Mouse (Mus musculus) heart, postnatal 0 days (tissue): ENCODE data around the gene Capza2. TPM values are rescaled to one million over a fixed set of nuclear protein-coding genes. Genes with fewer than 3 reads are reported as not detected.

Experiments
- ATAC-seq: fragments of 200-750 bp; cut with Nextera tagmentation; 2 replicates; pipeline ENCODE4 v1.8.0; 2017; ENCODE audit warnings: low read depth, moderate number of reproducible peaks, moderate library complexity; ENCODE audit not compliant: insufficient read depth
- DNase-seq: peaks from one replicate; pipeline ENCODE4 v3.0.0-alpha.2; 2016; ENCODE audit warnings: low spot score
- H3K27ac ChIP-seq: fragments of 300-500 bp; sonication (generic); 2 replicates; pipeline ENCODE4 v1.5.1; 2014; ENCODE audit warnings: low read depth, mild to moderate bottlenecking
- H3K27me3 ChIP-seq: fragments of 300-500 bp; sonication (generic); 2 replicates; pipeline ENCODE4 v1.6.1; 2014; ENCODE audit warnings: low read length, mixed read lengths; ENCODE audit not compliant: control insufficient read depth, insufficient read depth
- H3K36me3 ChIP-seq: fragments of 300-500 bp; sonication (generic); replicated peaks from 2 replicates; pipeline ENCODE4 v1.6.1; 2014; ENCODE audit warnings: low read length, mixed read lengths; ENCODE audit not compliant: control insufficient read depth, insufficient read depth
- H3K4me1 ChIP-seq: fragments of 300-500 bp; sonication (generic); 2 replicates; pipeline ENCODE4 v1.6.1; 2014; ENCODE audit warnings: antibody characterized with exemption; ENCODE audit not compliant: control insufficient read depth, insufficient read depth
- H3K4me2 ChIP-seq: fragments of 300-500 bp; sonication (generic); 2 replicates; pipeline ENCODE4 v1.6.1; 2014; ENCODE audit warnings: low read depth, mild to moderate bottlenecking, low read length, moderate library complexity
- H3K4me3 ChIP-seq: fragments of 300-500 bp; sonication (generic); 2 replicates; pipeline ENCODE4 v1.5.1; 2014; ENCODE audit warnings: low read depth, low read length
- H3K9ac ChIP-seq: fragments of 300-500 bp; sonication (generic); replicated peaks from 2 replicates; pipeline ENCODE4 v1.6.1; 2014; ENCODE audit warnings: low read depth, low read length, mixed read lengths
- H3K9me3 ChIP-seq: fragments of 300-500 bp; sonication (generic); replicated peaks from 2 replicates; pipeline ENCODE4 v1.6.1; 2016; ENCODE audit warnings: low read length; ENCODE audit not compliant: control insufficient read depth
- CTCF ChIP-seq: IDR thresholded peaks from 2 replicates; pipeline ENCODE4 v1.5.1; 2016; ENCODE audit warnings: antibody characterized with exemption, control low read depth, low read depth
- EP300 ChIP-seq: IDR thresholded peaks from 2 replicates; pipeline ENCODE4 v1.6.1; 2016; ENCODE audit warnings: antibody characterized with exemption, low read depth
- WGBS: fragments of 180-500 bp; shearing (Covaris S2); extraction: QIAGEN DNeasy Blood & Tissue Kit; methylation state at CpG from one replicate; pipeline ENCODE4 v1.1.7; 2014; 5-methylcytosine and 5-hydroxymethylcytosine counted together
- polyA plus RNA-seq: library from polyadenylated mRNA; unstranded; fragments of >200 nt; fragmentation: Nextera tagmentation; extraction: Ambion mirVana; gene quantifications from 2 replicates; pipeline ENCODE4 v1.2.1, GENCODE M21; 2015
- total RNA-seq: library from RNA; depleted of rRNA; stranded (reverse); fragments of >200 nt; gene quantifications from 2 replicates; pipeline ENCODE4 v1.2.3, GENCODE M21; 2014; ENCODE audit warnings: low replicate concordance

Gene Capza2
- total and polyA plus RNA-seq, 2 experiments from 2014 or later, result 141 to 222 TPM

- no peaks in the 10 kb centered on the region for H3K4me1 ChIP-seq
- H3K36me3 ChIP-seq, result no peaks in the 10 kb centered on the region
- no peaks in the 10 kb centered on the region for H3K27me3 ChIP-seq
- H3K9ac ChIP-seq, result no peak overlapping the region
- no peak overlapping the region for H3K4me3 ChIP-seq
- no peak for ATAC-seq
- H3K27ac ChIP-seq, result no peak overlapping the region
- no peaks in the 10 kb centered on the region; the same call in 1 of the 2 replicates for H3K9me3 ChIP-seq
- DNase-seq, result no peak
- H3K4me2 ChIP-seq, result no peak overlapping the region
- WGBS, result 78% methylated on average over 5 of the region's 5 CpGs
- TF ChIP-seq EP300 (no peak), CTCF (no peak)
Measured at GRCm38 (mm10) chr6:17599373-17599772, 36.7 kb upstream of the Capza2 start.

GRCm38 (mm10) chr6:17601526-17601925 is 34.5 kb upstream of the Capza2 start:
- H3K9ac ChIP-seq, result no peak overlapping the region
- TF ChIP-seq EP300 (no peak), CTCF (no peak)
- no peaks in the 10 kb centered on the region for H3K36me3 ChIP-seq
- ATAC-seq (no peak), DNase-seq (no peak)
- no peak overlapping the region for H3K4me3 ChIP-seq
- 29% methylated on average over 2 of the region's 2 CpGs for WGBS
- no peak overlapping the region for H3K27ac ChIP-seq
- no peaks in the 10 kb centered on the region for H3K4me1 ChIP-seq
- no peaks in the 10 kb centered on the region for H3K9me3 ChIP-seq
- H3K4me2 ChIP-seq, result no peak overlapping the region
- H3K27me3 ChIP-seq, result no peaks in the 10 kb centered on the region

- Histone ChIP-seq H3K9me3 (no peaks in the 10 kb centered on the region), H3K36me3 (no peaks in the 10 kb centered on the region), H3K4me2 (no peak overlapping the region), H3K27ac (no peak overlapping the region), H3K27me3 (no peaks in the 10 kb centered on the region), H3K9ac (no peak overlapping the region), H3K4me1 (no peaks in the 10 kb centered on the region), H3K4me3 (no peak overlapping the region)
- no peak for ATAC-seq
- no peak for DNase-seq
- WGBS, result 85% methylated on average over 1 of the region's 1 CpGs
- TF ChIP-seq CTCF, result no peak
- no peak for TF ChIP-seq EP300
Measured at GRCm38 (mm10) chr6:17606915-17607314, 29.1 kb upstream of the Capza2 start.

- DNase-seq, result no peak
Measured at GRCm38 (mm10) chr6:17611352-17612010, 24.6 kb upstream of the Capza2 start.

GRCm38 (mm10) chr6:17612652-17613051 is 23.4 kb upstream of the Capza2 start:
- Histone ChIP-seq H3K4me2 (no peak overlapping the region), H3K27me3 (no peaks in the 10 kb centered on the region), H3K27ac (no peak overlapping the region), H3K4me3 (no peak overlapping the region), H3K4me1 (no peaks in the 10 kb centered on the region), H3K9ac (no peak overlapping the region), H3K9me3 (no peaks in the 10 kb centered on the region), H3K36me3 (no peaks in the 10 kb centered on the region)
- WGBS, result 65% methylated on average over 4 of the region's 4 CpGs
- ATAC-seq (no peak), DNase-seq (no peak)
- TF ChIP-seq CTCF, result no peak
- no peak for TF ChIP-seq EP300

More at GRCm38 (mm10) chr6:17611352-17612010, 24.6 kb upstream of the Capza2 start:
- Histone ChIP-seq H3K36me3 (no peaks in the 10 kb centered on the region), H3K27ac (no peak overlapping the region), H3K4me1 (no peaks in the 10 kb centered on the region), H3K9me3 (no peaks in the 10 kb centered on the region), H3K27me3 (no peaks in the 10 kb centered on the region), H3K4me3 (no peak overlapping the region), H3K4me2 (no peak overlapping the region), H3K9ac (no peak overlapping the region)
- WGBS, result 78% methylated on average over 11 of the region's 11 CpGs
- ATAC-seq, result no peak
- TF ChIP-seq CTCF, result no peak

GRCm38 (mm10) chr6:17620823-17621222 is 15.2 kb upstream of the Capza2 start:
- no peak for ATAC-seq

More at GRCm38 (mm10) chr6:17620823-17621222, 15.2 kb upstream of the Capza2 start:
- no peaks in the 10 kb centered on the region for H3K9me3 ChIP-seq
- no peak overlapping the region for H3K4me2 ChIP-seq
- 79% methylated on average over 4 of the region's 4 CpGs for WGBS
- DNase-seq, result no peak
- H3K4me1 ChIP-seq, result no peaks in the 10 kb centered on the region
- H3K27me3 ChIP-seq, result no peaks in the 10 kb centered on the region
- no peak overlapping the region for H3K27ac ChIP-seq
- TF ChIP-seq CTCF (no peak), EP300 (no peak)
- H3K9ac ChIP-seq, result no peak overlapping the region
- H3K4me3 ChIP-seq, result no peak overlapping the region
- H3K36me3 ChIP-seq, result no peaks in the 10 kb centered on the region
